In the genomic region with DNA sequence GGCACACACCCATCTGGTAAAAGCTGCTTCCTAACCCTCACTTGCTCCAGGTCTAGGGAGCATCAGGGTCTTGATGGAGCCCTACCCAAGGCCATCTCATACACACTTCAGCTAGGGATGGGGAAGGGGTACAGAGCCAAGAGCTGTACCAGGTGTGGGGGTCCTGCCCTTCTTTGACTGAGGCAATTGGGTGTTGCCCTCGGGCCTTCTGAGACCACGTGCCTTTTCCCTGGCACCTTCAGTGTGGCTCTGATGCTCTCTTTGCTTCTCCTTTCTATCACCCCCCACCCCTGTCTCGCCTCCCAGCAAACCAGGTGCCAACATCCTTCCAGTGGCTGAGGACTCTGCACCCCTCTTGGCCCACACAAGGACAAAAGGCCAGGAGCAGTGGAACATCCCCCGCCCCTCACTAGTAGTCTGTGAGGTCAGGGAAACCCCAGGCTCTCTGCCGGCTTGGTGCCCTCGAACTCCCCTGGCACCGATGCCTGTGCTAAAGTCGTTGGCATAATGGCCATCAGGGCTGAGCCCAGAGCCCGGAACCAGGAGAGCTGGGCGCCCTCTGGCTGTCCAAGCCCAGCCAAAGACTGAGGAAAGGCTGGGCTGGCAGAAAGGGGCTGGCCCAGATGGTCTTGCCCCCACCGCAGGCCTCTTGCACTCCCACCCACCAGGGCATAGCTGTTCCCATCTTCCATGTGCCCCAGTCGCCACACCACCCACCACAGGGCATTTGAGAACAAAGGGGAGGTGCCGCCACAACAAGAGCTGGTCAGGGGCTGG, we compare ENCODE assay signal across 8 mouse cellular contexts.
DNase-seq lines count a peak whose midpoint lies in the region; ATAC-seq lines count a peak whose summit lies in the region.

No protein-coding gene starts in this region.

- no peak overlapping the region for H3K9ac ChIP-seq in heart, embryonic 14.5 days (ENCODE audit: low read length)
- peak overlapping the region; percentile 78; the same call in 1 of the 2 replicates for H3K9ac ChIP-seq in forebrain, embryonic 12.5 days

- H3K27me3 ChIP-seq in heart, embryonic 14.5 days (ENCODE audit: control insufficient read depth, insufficient read depth, low read length), result peaks cover 57% of the 10 kb centered on the region
- peaks cover 69% of the 10 kb centered on the region for H3K27me3 ChIP-seq in forebrain, embryonic 12.5 days
- H3K27me3 ChIP-seq in midbrain, embryonic 10.5 days (ENCODE audit: low read depth, poor library complexity, severe bottlenecking), result peaks cover 71% of the 10 kb centered on the region

- H3K27ac ChIP-seq in heart, embryonic 14.5 days (replicated peaks in 1 of 2; ENCODE audit: control insufficient read depth in 1 of 2, insufficient read depth in 1 of 2, low read depth in 2 of 2, low read length in 2 of 2), result no peak overlapping the region
- no peak overlapping the region for H3K27ac ChIP-seq in forebrain, embryonic 12.5 days
- peak overlapping the region; percentile 88 for H3K27ac ChIP-seq in midbrain, embryonic 10.5 days (replicated peaks)

- intact Hi-C loops in heart, postnatal 25 days (cut with DNase I), result loop anchor here (5.0 kb wide), 1 partner anchor 431 kb away; no protein-coding TSS in a partner anchor

- peaks cover 25 to 43% of the 10 kb centered on the region in 2 experiments for H3K4me1 ChIP-seq in heart, embryonic 14.5 days (ENCODE audit: control insufficient read depth in 2 of 2, insufficient read depth in 2 of 2, low read length in 2 of 2)
- peaks cover 26% of the 10 kb centered on the region for H3K4me1 ChIP-seq in forebrain, embryonic 12.5 days
- H3K4me1 ChIP-seq in midbrain, embryonic 10.5 days, result peaks cover 35% of the 10 kb centered on the region

- DNase-seq in heart, postnatal 25 days (ENCODE audit: low spot score), result no peak
- DNase-seq in midbrain, embryonic 10.5 days (ENCODE audit: low spot score), result no peak
- no peak for DNase-seq in testis, postnatal 14 days (ENCODE audit: low spot score)
- DNase-seq in urinary bladder, postnatal 25 days (ENCODE audit: low spot score), result no peak
- DNase-seq in right cerebral cortex, postnatal 36 days (ENCODE audit: low spot score in 2 of 2), result no peak

- no peak for ATAC-seq in heart, embryonic 14.5 days (ENCODE audit: insufficient number of reproducible peaks, insufficient read depth, low FRiP score, low read depth)
- ATAC-seq in cerebellum, adult (ENCODE audit: insufficient number of reproducible peaks, low FRiP score, low TSS enrichment), result 0 out of 2 replicates have a peak, but pooled peaks have one; percentile 12
- ATAC-seq in forebrain, embryonic 12.5 days (ENCODE audit: low FRiP score), result no peak

- H3K36me3 ChIP-seq in heart, embryonic 14.5 days (ENCODE audit: control insufficient read depth, insufficient read depth, low read length), result no peaks in the 10 kb centered on the region
- no peaks in the 10 kb centered on the region for H3K36me3 ChIP-seq in forebrain, embryonic 12.5 days (replicated peaks)
- no peaks in the 10 kb centered on the region for H3K36me3 ChIP-seq in midbrain, embryonic 10.5 days

- peak overlapping the region in 1 of 2 experiments; percentile 63; a peak in 1 of 4 replicates for H3K4me3 ChIP-seq in heart, embryonic 14.5 days (ENCODE audit: control insufficient read depth in 1 of 2, insufficient read depth in 1 of 2, low read depth in 1 of 2, low read length in 2 of 2)
- peak overlapping the region; percentile 68 for H3K4me3 ChIP-seq in forebrain, embryonic 12.5 days (replicated peaks)
- H3K4me3 ChIP-seq in midbrain, embryonic 10.5 days, result peak overlapping the region; percentile 78

- peak overlapping the region; percentile 96 for H3K4me2 ChIP-seq in heart, embryonic 14.5 days (ENCODE audit: low read length)
- peak overlapping the region; percentile 95 for H3K4me2 ChIP-seq in forebrain, embryonic 12.5 days

- H3K9me3 ChIP-seq in heart, embryonic 14.5 days (ENCODE audit: control insufficient read depth, low read length), result no peaks in the 10 kb centered on the region
- no peaks in the 10 kb centered on the region for H3K9me3 ChIP-seq in forebrain, embryonic 12.5 days
- no peaks in the 10 kb centered on the region for H3K9me3 ChIP-seq in midbrain, embryonic 10.5 days (replicated peaks)

- 34% methylated on average over 13 of the region's 13 CpGs for WGBS in heart, embryonic 14.5 days
- WGBS in forebrain, embryonic 12.5 days, result 35% methylated on average over 13 of the region's 13 CpGs
- WGBS in midbrain, embryonic 10.5 days, result 28% methylated on average over 13 of the region's 13 CpGs
